Mouse (Mus musculus): ENCODE measurements around the gene Nup210l. TPM values are rescaled to one million over a fixed set of nuclear protein-coding genes. Genes with fewer than 3 reads are reported as not detected.

Nup210l gene
- polyA plus RNA-seq, 1 experiment, result 55.5 TPM

- Histone ChIP-seq H3K27ac (ENCODE audit: control insufficient read depth, insufficient read depth, low read depth, low read length) (no peak overlapping the region), H3K27me3 (ENCODE audit: control insufficient read depth, insufficient read depth, low read length) (no peaks in the 10 kb centered on the region), H3K4me1 (ENCODE audit: control insufficient read depth, insufficient read depth, low read length) (peaks cover 7% of the 10 kb centered on the region), H3K36me3 (ENCODE audit: control insufficient read depth, insufficient read depth, low read length) (peaks cover 3% of the 10 kb centered on the region), H3K4me3 (ENCODE audit: control insufficient read depth, low read depth, low read length) (peak overlapping the region; percentile 100)
- TF ChIP-seq POLR2A (IDR thresholded peaks at IDR 0.05; ENCODE audit: control insufficient read depth, low read depth, low read length) (no peak), CTCF (IDR thresholded peaks at IDR 0.05; ENCODE audit: control insufficient read depth, insufficient read depth, insufficient replicate concordance, low read depth, low read length) (no peak)
Measured at GRCm38 (mm10) chr3:90255194-90255565, 151.2 kb downstream of the Nup210l start.

DNA sequence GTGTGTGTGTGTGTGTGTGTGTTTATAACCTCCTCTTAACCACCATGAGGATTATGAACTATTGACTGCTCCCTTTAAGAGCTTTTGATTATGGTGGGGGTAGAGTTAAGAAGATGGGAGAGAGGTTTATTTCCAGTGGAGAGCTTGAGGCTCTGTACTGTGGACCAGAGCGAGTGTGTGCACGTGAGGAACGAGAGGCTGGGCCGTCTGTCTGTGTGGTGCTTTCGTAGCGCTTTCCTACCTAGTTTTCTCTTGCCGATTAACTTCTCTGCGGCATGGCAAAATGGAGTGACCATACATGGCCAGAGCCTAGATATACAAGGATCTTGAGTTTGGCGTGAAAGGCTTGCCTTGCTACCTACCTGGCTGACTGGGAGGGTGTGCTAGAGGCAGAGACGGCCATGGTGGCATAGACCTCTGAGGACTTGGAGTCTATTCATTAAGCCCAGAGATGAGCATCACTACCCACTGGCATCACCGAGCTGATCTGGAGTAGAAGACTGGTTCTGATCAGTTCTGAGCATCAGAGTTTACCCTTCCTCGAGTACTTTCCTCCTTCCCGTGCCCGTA lies 151.9 kb downstream of the Nup210l start:
- Histone ChIP-seq H3K27ac (ENCODE audit: control insufficient read depth, insufficient read depth, low read depth, low read length) (no peak overlapping the region), H3K4me3 (ENCODE audit: control insufficient read depth, low read depth, low read length) (peak overlapping the region; percentile 15; the same call in 1 of the 2 replicates), H3K36me3 (ENCODE audit: control insufficient read depth, insufficient read depth, low read length) (peaks cover 3% of the 10 kb centered on the region), H3K4me1 (ENCODE audit: control insufficient read depth, insufficient read depth, low read length) (peaks cover 7% of the 10 kb centered on the region), H3K27me3 (ENCODE audit: control insufficient read depth, insufficient read depth, low read length) (no peaks in the 10 kb centered on the region)
- no peak for TF ChIP-seq POLR2A (IDR thresholded peaks at IDR 0.05; ENCODE audit: control insufficient read depth, low read depth, low read length)
- TF ChIP-seq CTCF (IDR thresholded peaks at IDR 0.05; ENCODE audit: control insufficient read depth, insufficient read depth, insufficient replicate concordance, low read depth, low read length), result no peak

GRCm38 (mm10) chr3:90256731-90257530 lies 153.0 kb downstream of the Nup210l start:
- H3K4me1 ChIP-seq (ENCODE audit: control insufficient read depth, insufficient read depth, low read length), result peaks cover 7% of the 10 kb centered on the region
- H3K27me3 ChIP-seq (ENCODE audit: control insufficient read depth, insufficient read depth, low read length), result no peaks in the 10 kb centered on the region
- no peak overlapping the region for H3K27ac ChIP-seq (ENCODE audit: control insufficient read depth, insufficient read depth, low read depth, low read length)
- no peak overlapping the region for H3K4me3 ChIP-seq (ENCODE audit: control insufficient read depth, low read depth, low read length)
- peaks cover 3% of the 10 kb centered on the region for H3K36me3 ChIP-seq (ENCODE audit: control insufficient read depth, insufficient read depth, low read length)
- TF ChIP-seq CTCF (IDR thresholded peaks at IDR 0.05; ENCODE audit: control insufficient read depth, insufficient read depth, insufficient replicate concordance, low read depth, low read length) (no peak), POLR2A (IDR thresholded peaks at IDR 0.05; ENCODE audit: control insufficient read depth, low read depth, low read length) (no peak)

DNA sequence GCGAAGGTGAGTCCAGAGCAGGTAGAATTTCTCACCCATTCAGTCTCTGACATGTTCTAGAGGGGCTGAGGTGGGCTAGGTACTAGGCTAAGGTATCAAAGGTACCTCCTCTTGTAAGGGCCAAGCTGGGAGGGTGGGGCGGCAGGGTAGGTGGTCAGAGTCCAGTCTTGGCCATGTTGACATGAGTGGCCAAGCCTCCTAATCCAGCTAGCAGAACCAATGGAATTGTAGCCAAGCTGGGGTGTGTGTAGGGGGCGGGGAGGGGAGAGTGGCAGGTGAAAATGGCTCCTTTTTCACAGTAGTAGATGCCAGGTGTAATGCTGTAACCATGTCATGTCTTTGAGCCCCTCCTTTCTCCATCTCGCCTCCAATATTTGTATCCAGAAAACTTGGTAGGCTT lies 154.6 kb downstream of the Nup210l start:
- Histone ChIP-seq H3K27ac (ENCODE audit: control insufficient read depth, insufficient read depth, low read depth, low read length) (no peak overlapping the region), H3K36me3 (ENCODE audit: control insufficient read depth, insufficient read depth, low read length) (peaks cover 3% of the 10 kb centered on the region), H3K27me3 (ENCODE audit: control insufficient read depth, insufficient read depth, low read length) (no peaks in the 10 kb centered on the region), H3K4me1 (ENCODE audit: control insufficient read depth, insufficient read depth, low read length) (peaks cover 7% of the 10 kb centered on the region), H3K4me3 (ENCODE audit: control insufficient read depth, low read depth, low read length) (no peak overlapping the region)
- TF ChIP-seq POLR2A (IDR thresholded peaks at IDR 0.05; ENCODE audit: control insufficient read depth, low read depth, low read length) (no peak), CTCF (IDR thresholded peaks at IDR 0.05; ENCODE audit: control insufficient read depth, insufficient read depth, insufficient replicate concordance, low read depth, low read length) (no peak)

Other genes with a start within 250 kb of the Nup210l start
- gene Il6ra, start 190.9 kb upstream of the Nup210l start, polyA plus RNA-seq (2012; rRNA removed), result 0.93 and 1.1 TPM in 2 replicates
- 26.9 and 39.9 TPM in 2 replicates for gene Atp8b2, start 140.6 kb upstream of the Nup210l start, polyA plus RNA-seq (2012; rRNA removed)
- gene Hax1, start 105.4 kb upstream of the Nup210l start, polyA plus RNA-seq (2012; rRNA removed), result 108 and 116 TPM in 2 replicates
- gene 4933434E20Rik, start 52.5 kb upstream of the Nup210l start, polyA plus RNA-seq (2012; rRNA removed), result 122 and 133 TPM in 2 replicates
- gene Ubap2l, start 51.5 kb upstream of the Nup210l start, polyA plus RNA-seq (2012; rRNA removed), result 200 and 234 TPM in 2 replicates
- gene Tpm3, start 31.5 kb upstream of the Nup210l start, polyA plus RNA-seq (2012; rRNA removed), result 59.5 and 61.4 TPM in 2 replicates
- gene Rps27, start 109.5 kb downstream of the Nup210l start, polyA plus RNA-seq (2012; rRNA removed), result 962 and 971 TPM in 2 replicates
- gene Rab13, start 109.6 kb downstream of the Nup210l start, polyA plus RNA-seq (2012; rRNA removed), result 5.6 and 5.9 TPM in 2 replicates
- 12.2 and 15.4 TPM in 2 replicates for gene Jtb, start 127.5 kb downstream of the Nup210l start, polyA plus RNA-seq (2012; rRNA removed)
- 305 and 322 TPM in 2 replicates for gene Creb3l4, start 139.4 kb downstream of the Nup210l start, polyA plus RNA-seq (2012; rRNA removed)
- gene Slc39a1, start 144.0 kb downstream of the Nup210l start, polyA plus RNA-seq (2012; rRNA removed), result 22.5 and 27.4 TPM in 2 replicates
- gene Crtc2, start 150.0 kb downstream of the Nup210l start, polyA plus RNA-seq (2012; rRNA removed), result 25.1 and 33.7 TPM in 2 replicates
- 25.7 and 30.5 TPM in 2 replicates for gene Dennd4b, start 161.1 kb downstream of the Nup210l start, polyA plus RNA-seq (2012; rRNA removed)
- 26.2 and 34.5 TPM in 2 replicates for gene Gatad2b, start 189.0 kb downstream of the Nup210l start, polyA plus RNA-seq (2012; rRNA removed)

All from testis, adult 2 months (tissue).